In the genomic region with DNA sequence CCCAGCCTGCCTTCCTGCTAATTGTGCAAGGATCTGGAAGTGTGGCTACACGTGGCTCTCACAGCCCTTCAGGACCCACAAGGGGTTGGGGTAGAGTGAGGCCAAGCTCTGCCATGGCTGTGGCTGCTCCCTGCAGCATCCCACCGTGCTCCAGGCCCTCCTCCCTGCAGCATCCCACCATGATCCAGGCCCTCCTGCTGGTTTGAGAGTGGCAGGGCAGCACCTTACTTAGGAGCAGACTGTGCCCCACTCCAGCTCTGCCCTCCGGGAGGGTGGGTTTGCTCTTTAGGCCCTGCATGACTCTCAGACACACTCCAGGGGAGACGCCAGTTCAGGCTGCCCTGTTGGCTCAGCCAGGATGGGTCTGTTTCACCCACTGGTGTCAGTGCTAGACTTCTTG, we compare ENCODE assay signal across 18 mouse cellular contexts. TPM values are rescaled to one million over a fixed set of nuclear protein-coding genes. Genes with fewer than 3 reads are reported as not detected.
DNase-seq lines count a peak whose midpoint lies in the region; ATAC-seq and TF ChIP-seq lines count a peak whose summit lies in the region.
"Had no signal": no experiment of that assay in that cellular context is flagged by ENCODE, and none has a peak within 500 bp of the region (broad histone marks: within the 10 kb centered on the region; RNA-seq: fewer than 3 reads in every experiment).

No protein-coding gene starts in this region.

- H3K4me3 ChIP-seq in forebrain, embryonic 11.5 days (ENCODE audit: low read depth, low read length), result no peak overlapping the region
- H3K4me3 ChIP-seq in forebrain, postnatal 0 days (ENCODE audit: low read depth, low read length), result no peak overlapping the region
- H3K4me3 ChIP-seq in heart, embryonic 10.5 days, result no peak overlapping the region
- no peak overlapping the region for H3K4me3 ChIP-seq in neural tube, embryonic 11.5 days (ENCODE audit: low read depth, low read length)
- H3K4me3 ChIP-seq in neural tube, embryonic 15.5 days (replicated peaks), result no peak overlapping the region
- no peak overlapping the region for H3K4me3 ChIP-seq in CH12.LX (replicated peaks in 1 of 3; ENCODE audit: low read depth in 2 of 3, low read length in 2 of 3, poor library complexity in 1 of 3)
- H3K4me3 ChIP-seq: embryonic facial prominence, embryonic 10.5 days; heart, embryonic 13.5 days; hindbrain, embryonic 15.5 days had no signal

- TF ChIP-seq RAD21 in CH12.LX (IDR thresholded peaks at IDR 0.05; ENCODE audit: low read depth, low read length), result no peak

- H3K9me3 ChIP-seq in forebrain, embryonic 11.5 days (ENCODE audit: control insufficient read depth, low read length), result peaks cover 2% of the 10 kb centered on the region; the same call in 1 of the 2 replicates
- no peaks in the 10 kb centered on the region for H3K9me3 ChIP-seq in forebrain, postnatal 0 days (ENCODE audit: low read length)
- H3K9me3 ChIP-seq in heart, embryonic 10.5 days, result no peaks in the 10 kb centered on the region
- no peaks in the 10 kb centered on the region for H3K9me3 ChIP-seq in neural tube, embryonic 11.5 days (ENCODE audit: control insufficient read depth, low read length)
- no peaks in the 10 kb centered on the region for H3K9me3 ChIP-seq in neural tube, embryonic 15.5 days (replicated peaks)
- H3K9me3 ChIP-seq in CH12.LX (replicated peaks; ENCODE audit: low read length), result peaks cover 36% of the 10 kb centered on the region
- H3K9me3 ChIP-seq: hindbrain, embryonic 15.5 days had no signal

- no peak for ATAC-seq in forebrain, embryonic 11.5 days (replicated peaks; ENCODE audit: low FRiP score)
- ATAC-seq in forebrain, postnatal 0 days, result no peak
- ATAC-seq in neural tube, embryonic 11.5 days (ENCODE audit: insufficient read depth, low FRiP score, low TSS enrichment), result no peak
- ATAC-seq in neural tube, embryonic 15.5 days (ENCODE audit: low FRiP score), result no peak
- ATAC-seq: forebrain, embryonic 16.5 days; intestine, embryonic 16.5 days had no signal

- no peak overlapping the region for H3K4me2 ChIP-seq in forebrain, embryonic 11.5 days (ENCODE audit: low read depth, low read length, severe bottlenecking)
- H3K4me2 ChIP-seq in forebrain, postnatal 0 days (ENCODE audit: low read depth), result no peak overlapping the region
- H3K4me2 ChIP-seq in neural tube, embryonic 11.5 days (ENCODE audit: low read depth), result no peak overlapping the region
- no peak overlapping the region for H3K4me2 ChIP-seq in neural tube, embryonic 15.5 days
- no peak overlapping the region for H3K4me2 ChIP-seq in CH12.LX (ENCODE audit: insufficient read depth, low read depth, poor library complexity, severe bottlenecking)
- H3K4me2 ChIP-seq: heart, embryonic 13.5 days; hindbrain, embryonic 15.5 days had no signal

- no peak for TF ChIP-seq POLR2A in CH12.LX (IDR thresholded peaks at IDR 0.05; ENCODE audit: low read depth, low read length)

- WGBS in forebrain, embryonic 11.5 days, result 80% methylated on average over 4 of the region's 4 CpGs
- 74% methylated on average over 4 of the region's 4 CpGs for WGBS in forebrain, postnatal 0 days
- 75% methylated on average over 4 of the region's 4 CpGs for WGBS in heart, embryonic 10.5 days
- WGBS in neural tube, embryonic 11.5 days, result 79% methylated on average over 4 of the region's 4 CpGs
- WGBS in neural tube, embryonic 15.5 days, result 76% methylated on average over 4 of the region's 4 CpGs

- no peaks in the 10 kb centered on the region for H3K27me3 ChIP-seq in forebrain, embryonic 11.5 days (ENCODE audit: control insufficient read depth, insufficient read depth, low read length)
- no peaks in the 10 kb centered on the region for H3K27me3 ChIP-seq in forebrain, postnatal 0 days (ENCODE audit: insufficient read depth, low read length)
- H3K27me3 ChIP-seq in heart, embryonic 10.5 days (ENCODE audit: insufficient read depth, poor library complexity, severe bottlenecking), result peaks cover 10% of the 10 kb centered on the region
- H3K27me3 ChIP-seq in neural tube, embryonic 11.5 days (ENCODE audit: control insufficient read depth, insufficient read depth, low read length), result no peaks in the 10 kb centered on the region
- H3K27me3 ChIP-seq in neural tube, embryonic 15.5 days (replicated peaks), result no peaks in the 10 kb centered on the region
- H3K27me3 ChIP-seq in CH12.LX (replicated peaks), result no peaks in the 10 kb centered on the region
- H3K27me3 ChIP-seq: hindbrain, embryonic 15.5 days had no signal

- no peaks in the 10 kb centered on the region for H3K79me2 ChIP-seq in CH12.LX (replicated peaks; ENCODE audit: control insufficient read depth, extremely low read depth, insufficient read depth, poor library complexity, severe bottlenecking)

- H3K36me3 ChIP-seq in forebrain, embryonic 11.5 days (ENCODE audit: control insufficient read depth, insufficient read depth, low read length), result no peaks in the 10 kb centered on the region
- H3K36me3 ChIP-seq in forebrain, postnatal 0 days (ENCODE audit: insufficient read depth), result no peaks in the 10 kb centered on the region
- no peaks in the 10 kb centered on the region for H3K36me3 ChIP-seq in heart, embryonic 10.5 days
- no peaks in the 10 kb centered on the region for H3K36me3 ChIP-seq in neural tube, embryonic 11.5 days (ENCODE audit: control insufficient read depth, insufficient read depth, low read length)
- no peaks in the 10 kb centered on the region for H3K36me3 ChIP-seq in neural tube, embryonic 15.5 days
- peaks cover 42 to 82% of the 10 kb centered on the region in 2 experiments for H3K36me3 ChIP-seq in CH12.LX (replicated peaks in 1 of 2; ENCODE audit: control insufficient read depth in 1 of 2, insufficient read depth in 1 of 2, low read length in 1 of 2)
- H3K36me3 ChIP-seq: embryonic facial prominence, embryonic 10.5 days; heart, embryonic 13.5 days; hindbrain, embryonic 15.5 days had no signal

- H3K27ac ChIP-seq in forebrain, embryonic 11.5 days (ENCODE audit: low read depth, low read length), result no peak overlapping the region
- H3K27ac ChIP-seq in forebrain, postnatal 0 days (ENCODE audit: low read depth, low read length), result no peak overlapping the region
- no peak overlapping the region for H3K27ac ChIP-seq in heart, embryonic 10.5 days
- no peak overlapping the region for H3K27ac ChIP-seq in neural tube, embryonic 11.5 days (ENCODE audit: low read depth, low read length)
- H3K27ac ChIP-seq in neural tube, embryonic 15.5 days (replicated peaks), result no peak overlapping the region
- H3K27ac ChIP-seq in CH12.LX (ENCODE audit: insufficient read depth, low read depth), result no peak overlapping the region
- H3K27ac ChIP-seq: embryonic facial prominence, embryonic 10.5 days; heart, embryonic 13.5 days; hindbrain, embryonic 15.5 days had no signal

- no peaks in the 10 kb centered on the region for H3K4me1 ChIP-seq in forebrain, embryonic 11.5 days (replicated peaks; ENCODE audit: control insufficient read depth, insufficient read depth, low read length)
- no peaks in the 10 kb centered on the region for H3K4me1 ChIP-seq in forebrain, postnatal 0 days (ENCODE audit: insufficient read depth)
- peaks cover 36% of the 10 kb centered on the region for H3K4me1 ChIP-seq in heart, embryonic 10.5 days
- H3K4me1 ChIP-seq in neural tube, embryonic 11.5 days (ENCODE audit: control insufficient read depth, insufficient read depth, low read length), result no peaks in the 10 kb centered on the region
- no peaks in the 10 kb centered on the region for H3K4me1 ChIP-seq in neural tube, embryonic 15.5 days
- H3K4me1 ChIP-seq in CH12.LX (ENCODE audit: control insufficient read depth in 1 of 2, insufficient read depth in 2 of 2), result no peaks in the 10 kb centered on the region
- H3K4me1 ChIP-seq: hindbrain, embryonic 15.5 days had no signal

- H3K9ac ChIP-seq in forebrain, embryonic 11.5 days (ENCODE audit: low read length), result no peak overlapping the region
- H3K9ac ChIP-seq in forebrain, postnatal 0 days, result no peak overlapping the region
- peak overlapping the region; percentile 6; the same call in 1 of the 2 replicates for H3K9ac ChIP-seq in neural tube, embryonic 11.5 days (ENCODE audit: low read length)
- H3K9ac ChIP-seq in neural tube, embryonic 15.5 days (replicated peaks), result no peak overlapping the region
- H3K9ac ChIP-seq in CH12.LX (ENCODE audit: insufficient read depth, low read depth), result no peak overlapping the region
- H3K9ac ChIP-seq: heart, embryonic 13.5 days; hindbrain, embryonic 15.5 days had no signal

- in situ Hi-C loops in CH12.LX (cut with MboI; ENCODE audit: low pct_ligation_motif_present, low pct_unique_long_range_greater_than_20kb, low sequenced_read_pairs), result no loop called here

- peak; percentile 46 for DNase-seq in forebrain, embryonic 11.5 days (ENCODE audit: low spot score)
- DNase-seq in forebrain, postnatal 0 days, result no peak
- DNase-seq in heart, embryonic 10.5 days (ENCODE audit: low spot score), result peak; percentile 71
- no peak for DNase-seq in heart, postnatal 4 days
- DNase-seq in neural tube, embryonic 11.5 days (ENCODE audit: low spot score), result no peak
- DNase-seq in CH12.LX (ENCODE audit: extremely low read depth), result no peak
- DNase-seq in spleen, adult 18-20 months, result no peak
- DNase-seq: adrenal gland, adult 2 months; adrenal gland, postnatal 25 days; cerebellum, adult 18-20 months; cerebellum, adult 9-11 months had no signal

- dilution Hi-C loops in CH12.LX (cut with MboI; ENCODE audit: extremely low pct_ligation_motif_present, extremely low pct_unique_long_range_greater_than_20kb, low sequenced_read_pairs), result no loop called here

- no peak for TF ChIP-seq CTCF in forebrain, postnatal 0 days (IDR thresholded peaks at IDR 0.05; ENCODE audit: low read depth)
- no peak for TF ChIP-seq CTCF in CH12.LX (conservative IDR thresholded peaks at IDR 0.05 in 1 of 2, IDR thresholded peaks at IDR 0.05 in 1 of 2; ENCODE audit: low read depth in 2 of 2, low read length in 2 of 2)

- TF ChIP-seq EP300 in CH12.LX (IDR thresholded peaks at IDR 0.05; ENCODE audit: low read length), result no peak

RNA-seq across cellular contexts. Expression of a gene that starts 9.9 kb away (rescaled TPM):
- 3.7 and 4.1 TPM in 2 replicates for polyA plus RNA-seq in forebrain, embryonic 11.5 days (2014; fragmentation: Nextera tagmentation; extraction: Ambion mirVana)
- total RNA-seq in forebrain, postnatal 0 days (2014; rRNA removed), result 6.2 and 7.3 TPM in 2 replicates
- 8.0 and 8.1 TPM in 2 replicates for polyA plus RNA-seq in forebrain, postnatal 0 days (2015; fragmentation: Nextera tagmentation; extraction: Ambion mirVana)
- 0.57 and 2.9 TPM in 2 replicates for polyA plus RNA-seq in heart, embryonic 10.5 days (2016; fragmentation: Nextera tagmentation; extraction: Ambion mirVana)
- 1 to 10 TPM; 3.4 to 4.1 TPM for total RNA-seq in heart, postnatal 4 days (2021)
- polyA plus RNA-seq in neural tube, embryonic 11.5 days (2014; fragmentation: Nextera tagmentation; extraction: Ambion mirVana), result 3.8 and 4.9 TPM in 2 replicates
- 8.4 and 42.0 TPM in 2 replicates for polyA plus RNA-seq in neural tube, embryonic 15.5 days (2015; fragmentation: Nextera tagmentation; extraction: Ambion mirVana)
- total RNA-seq in CH12.LX (2012; rRNA removed), result 149 and 155 TPM in 2 replicates
- total RNA-seq in CH12.LX (2014; rRNA removed), result 112 and 117 TPM in 2 replicates
- 196 and 226 TPM in 2 replicates for polyA plus RNA-seq in CH12.LX (2012; ENCODE audit: insufficient read length, low read depth)
- polyA plus RNA-seq: C2C12 had no signal

RNA-seq across cellular contexts. Expression of a gene that starts 32.1 kb away (rescaled TPM):
- 0.08 and 0.16 TPM in 2 replicates for polyA plus RNA-seq in forebrain, embryonic 11.5 days (2014; fragmentation: Nextera tagmentation; extraction: Ambion mirVana)
- 2.5 and 3.0 TPM in 2 replicates for total RNA-seq in forebrain, postnatal 0 days (2014; rRNA removed)
- 0.88 and 1.3 TPM in 2 replicates for polyA plus RNA-seq in forebrain, postnatal 0 days (2015; fragmentation: Nextera tagmentation; extraction: Ambion mirVana)
- 0.53 and 0.71 TPM in 2 replicates for polyA plus RNA-seq in heart, embryonic 10.5 days (2016; fragmentation: Nextera tagmentation; extraction: Ambion mirVana)
- 10 to 100 TPM; 13.5 to 16.8 TPM for total RNA-seq in heart, postnatal 4 days (2021)
- polyA plus RNA-seq in neural tube, embryonic 11.5 days (2014; fragmentation: Nextera tagmentation; extraction: Ambion mirVana), result 0.26 and 0.61 TPM in 2 replicates
- 4.5 and 5.7 TPM in 2 replicates for polyA plus RNA-seq in neural tube, embryonic 15.5 days (2015; fragmentation: Nextera tagmentation; extraction: Ambion mirVana)
- 16.2 and 27.7 TPM in 2 replicates for total RNA-seq in CH12.LX (2012; rRNA removed)
- total RNA-seq in CH12.LX (2014; rRNA removed), result 2.0 and 3.1 TPM in 2 replicates
- polyA plus RNA-seq in CH12.LX (2012; ENCODE audit: insufficient read length, low read depth), result 14.4 and 14.6 TPM in 2 replicates

RNA-seq across cellular contexts. Expression of a gene that starts 38.3 kb away (rescaled TPM):
- polyA plus RNA-seq in forebrain, embryonic 11.5 days (2014; fragmentation: Nextera tagmentation; extraction: Ambion mirVana), result 12.5 and 15.3 TPM in 2 replicates
- 17.6 and 19.5 TPM in 2 replicates for total RNA-seq in forebrain, postnatal 0 days (2014; rRNA removed)
- 23.5 and 26.1 TPM in 2 replicates for polyA plus RNA-seq in forebrain, postnatal 0 days (2015; fragmentation: Nextera tagmentation; extraction: Ambion mirVana)
- 13.0 and 14.9 TPM in 2 replicates for polyA plus RNA-seq in heart, embryonic 10.5 days (2016; fragmentation: Nextera tagmentation; extraction: Ambion mirVana)
- total RNA-seq in heart, postnatal 4 days (2021), result 1 to 10 TPM; 4.5 to 6.0 TPM
- polyA plus RNA-seq in neural tube, embryonic 11.5 days (2014; fragmentation: Nextera tagmentation; extraction: Ambion mirVana), result 13.6 and 14.0 TPM in 2 replicates
- 19.6 and 21.1 TPM in 2 replicates for polyA plus RNA-seq in neural tube, embryonic 15.5 days (2015; fragmentation: Nextera tagmentation; extraction: Ambion mirVana)
- total RNA-seq in CH12.LX (2012; rRNA removed) (3.1 and 3.5 TPM in 2 replicates), CH12.LX (2014; rRNA removed) (2.5 TPM in 2 replicates)
- polyA plus RNA-seq in CH12.LX (2012; ENCODE audit: insufficient read length, low read depth), result 3.0 and 3.5 TPM in 2 replicates

RNA-seq across cellular contexts. Expression of a gene that starts 50.1 kb away (rescaled TPM):
- polyA plus RNA-seq in forebrain, embryonic 11.5 days (2014; fragmentation: Nextera tagmentation; extraction: Ambion mirVana), result 12.6 and 15.2 TPM in 2 replicates
- 67.0 and 86.7 TPM in 2 replicates for total RNA-seq in forebrain, postnatal 0 days (2014; rRNA removed)
- polyA plus RNA-seq in forebrain, postnatal 0 days (2015; fragmentation: Nextera tagmentation; extraction: Ambion mirVana), result 22.4 and 31.6 TPM in 2 replicates
- polyA plus RNA-seq in heart, embryonic 10.5 days (2016; fragmentation: Nextera tagmentation; extraction: Ambion mirVana), result 3.9 and 6.6 TPM in 2 replicates
- total RNA-seq in heart, postnatal 4 days (2021), result 10 to 100 TPM; 13.1 to 14.1 TPM
- polyA plus RNA-seq in neural tube, embryonic 11.5 days (2014; fragmentation: Nextera tagmentation; extraction: Ambion mirVana), result 10.2 and 10.7 TPM in 2 replicates
- polyA plus RNA-seq in neural tube, embryonic 15.5 days (2015; fragmentation: Nextera tagmentation; extraction: Ambion mirVana), result 34.7 and 43.3 TPM in 2 replicates
- total RNA-seq in CH12.LX (2012; rRNA removed), result 30.6 and 39.1 TPM in 2 replicates
- 44.4 and 48.1 TPM in 2 replicates for total RNA-seq in CH12.LX (2014; rRNA removed)
- polyA plus RNA-seq in CH12.LX (2012; ENCODE audit: insufficient read length, low read depth), result 44.4 and 63.1 TPM in 2 replicates

RNA-seq across cellular contexts. Expression of a gene that starts 58.8 kb away (rescaled TPM):
- 170 and 180 TPM in 2 replicates for polyA plus RNA-seq in forebrain, embryonic 11.5 days (2014; fragmentation: Nextera tagmentation; extraction: Ambion mirVana)
- 28.8 and 31.3 TPM in 2 replicates for total RNA-seq in forebrain, postnatal 0 days (2014; rRNA removed)
- polyA plus RNA-seq in forebrain, postnatal 0 days (2015; fragmentation: Nextera tagmentation; extraction: Ambion mirVana), result 29.7 and 33.0 TPM in 2 replicates
- 66.5 and 98.2 TPM in 2 replicates for polyA plus RNA-seq in heart, embryonic 10.5 days (2016; fragmentation: Nextera tagmentation; extraction: Ambion mirVana)
- total RNA-seq in heart, postnatal 4 days (2021), result 10 to 100 TPM; 25.8 to 26.8 TPM
- 165 and 173 TPM in 2 replicates for polyA plus RNA-seq in neural tube, embryonic 11.5 days (2014; fragmentation: Nextera tagmentation; extraction: Ambion mirVana)
- polyA plus RNA-seq in neural tube, embryonic 15.5 days (2015; fragmentation: Nextera tagmentation; extraction: Ambion mirVana), result 30.3 and 48.6 TPM in 2 replicates
- total RNA-seq in CH12.LX (2012; rRNA removed) (78.0 and 90.6 TPM in 2 replicates), CH12.LX (2014; rRNA removed) (111 and 128 TPM in 2 replicates)
- 68.3 and 78.0 TPM in 2 replicates for polyA plus RNA-seq in CH12.LX (2012; ENCODE audit: insufficient read length, low read depth)

Comparison
In these comparisons a context has a peak if more than half of its experiments do, and no peak if none do; other contexts are left out.
1. DNase-seq: peak in forebrain, embryonic 11.5 days (single experiment) and heart, embryonic 10.5 days (single experiment); none in forebrain, postnatal 0 days (single experiment), heart, postnatal 4 days (single experiment), neural tube, embryonic 11.5 days (single experiment), CH12.LX (single experiment) and spleen, adult 18-20 months (0 of 2).